Comparison of ENCODE assay signal across 8 mouse cellular contexts in the genomic region with DNA sequence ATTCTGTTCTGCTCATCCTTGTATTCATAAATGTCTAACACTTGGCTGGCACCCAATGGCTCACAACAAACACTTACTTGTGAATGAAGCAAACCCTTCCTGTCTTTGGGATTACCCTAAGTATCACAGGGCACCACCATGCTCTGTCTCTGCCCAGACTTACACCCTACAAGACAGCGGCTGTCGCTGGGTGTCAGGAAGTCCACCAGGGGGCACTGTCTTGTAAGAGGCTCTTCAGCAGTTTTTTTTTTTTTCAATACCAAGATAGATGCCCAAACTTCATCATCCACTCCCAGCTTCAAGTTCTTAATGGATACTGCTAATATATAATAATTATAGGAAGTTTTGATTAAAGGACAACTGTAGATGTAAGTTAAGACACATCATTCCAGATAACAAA.
DNase-seq lines count a peak whose midpoint lies in the region; ATAC-seq and TF ChIP-seq lines count a peak whose summit lies in the region.

No protein-coding gene starts in this region.

- no peak for TF ChIP-seq EP300 in lung, postnatal 0 days (IDR thresholded peaks at IDR 0.05)

- no peaks in the 10 kb centered on the region for H3K9me3 ChIP-seq in lung, postnatal 0 days (ENCODE audit: low read length)

- no peak overlapping the region for H3K4me2 ChIP-seq in lung, postnatal 0 days (replicated peaks; ENCODE audit: low read depth, low read length)

- H3K36me3 ChIP-seq in lung, postnatal 0 days (ENCODE audit: insufficient read depth, low read length): no peaks in the 10 kb centered on the region

- DNase-seq in adrenal gland, adult 2 months: peak; percentile 11
- DNase-seq in adrenal gland, postnatal 4 days (ENCODE audit: low spot score in 2 of 2): no peak
- peak; percentile 27 for DNase-seq in lung, postnatal 0 days (ENCODE audit: low spot score)
- no peak for DNase-seq in lung, postnatal 4 days
- peak; percentile 8 for DNase-seq in c-Kit-positive CD71-negative TER-119-negative erythroid progenitor cells, embryonic 14.5 days (ENCODE audit: low read depth)
- peak; percentile 10 for DNase-seq in kidney, postnatal 14 days
- peak; percentile 22 for DNase-seq in lung, postnatal 36 days

- H3K9ac ChIP-seq in lung, postnatal 0 days (replicated peaks; ENCODE audit: low read depth): no peak overlapping the region

- no peak for ATAC-seq in lung, postnatal 0 days
- ATAC-seq in granulocyte monocyte progenitor cell, adult 5-6 weeks (replicated peaks; ENCODE audit: poor library complexity, severe bottlenecking): no peak

- no peaks in the 10 kb centered on the region for H3K4me1 ChIP-seq in lung, postnatal 0 days (ENCODE audit: insufficient read depth, low read depth, low read length)

- TF ChIP-seq CTCF in lung, postnatal 0 days (IDR thresholded peaks at IDR 0.05): peak; percentile 52

- 14% methylated on average over 2 of the region's 2 CpGs for WGBS in lung, postnatal 0 days

- no peak overlapping the region for H3K27ac ChIP-seq in lung, postnatal 0 days (ENCODE audit: low read length)

- no peak overlapping the region for H3K4me3 ChIP-seq in lung, postnatal 0 days (ENCODE audit: low read depth, low read length)

- no peaks in the 10 kb centered on the region for H3K27me3 ChIP-seq in lung, postnatal 0 days (replicated peaks; ENCODE audit: insufficient read depth, low read length)

Comparison
In these comparisons a context has a peak if more than half of its experiments do, and no peak if none do; other contexts are left out.
1. DNase-seq: peak in adrenal gland, adult 2 months (single experiment), lung, postnatal 0 days (single experiment), c-Kit-positive CD71-negative TER-119-negative erythroid progenitor cells, embryonic 14.5 days (single experiment), kidney, postnatal 14 days (single experiment) and lung, postnatal 36 days (single experiment); none in adrenal gland, postnatal 4 days (0 of 2) and lung, postnatal 4 days (0 of 2).